Mouse (Mus musculus) gastrocnemius, postnatal 36 days (tissue): ENCODE measurements around the gene Sgk1. TPM values are rescaled to one million over a fixed set of nuclear protein-coding genes. Genes with fewer than 3 reads are reported as not detected.
A peak's percentile ranks its signal among the peaks of the same experiment; 100 is the strongest.

ENCODE experiments used
- DNase-seq, 2 experiments: peaks; one replicate each; pipeline ENCODE4 v3.0.0; 2022
- intact Hi-C: fragments of 180-260 bp; cut with DNase I; formaldehyde crosslinking; loops from one replicate; pipeline ENCODE4 v1.15.1; 2025
- long read RNA-seq, 2 experiments: library from polyadenylated mRNA; stranded (forward); transcript quantifications; one replicate each; pipeline ENCODE4 v2.0.0; 2021
- total RNA-seq, 2 experiments: library from RNA; stranded (reverse); gene quantifications; 2 replicates each; pipeline ENCODE4 v1.2.3; 2021

Gene Sgk1
- total RNA-seq: 100 to 1,000 TPM; 192 to 226 TPM
- long read RNA-seq, experiment 1, transcript Sgk1-201 (12 exons, 2,456 nt): major isoform, 39 of 62 reads
- long read RNA-seq, experiment 1, partial matches to known transcripts: 15 of 62 reads
- long read RNA-seq, experiment 1, other reads (novel, unspliced or antisense): 3 of 62 reads
- long read RNA-seq, experiment 2, transcript Sgk1-201 (12 exons, 2,456 nt): major isoform, 51 of 72 reads
- long read RNA-seq, experiment 2, partial matches to known transcripts: 14 of 72 reads
- long read RNA-seq, experiment 2, other reads (novel, unspliced or antisense): 2 of 72 reads

DNA sequence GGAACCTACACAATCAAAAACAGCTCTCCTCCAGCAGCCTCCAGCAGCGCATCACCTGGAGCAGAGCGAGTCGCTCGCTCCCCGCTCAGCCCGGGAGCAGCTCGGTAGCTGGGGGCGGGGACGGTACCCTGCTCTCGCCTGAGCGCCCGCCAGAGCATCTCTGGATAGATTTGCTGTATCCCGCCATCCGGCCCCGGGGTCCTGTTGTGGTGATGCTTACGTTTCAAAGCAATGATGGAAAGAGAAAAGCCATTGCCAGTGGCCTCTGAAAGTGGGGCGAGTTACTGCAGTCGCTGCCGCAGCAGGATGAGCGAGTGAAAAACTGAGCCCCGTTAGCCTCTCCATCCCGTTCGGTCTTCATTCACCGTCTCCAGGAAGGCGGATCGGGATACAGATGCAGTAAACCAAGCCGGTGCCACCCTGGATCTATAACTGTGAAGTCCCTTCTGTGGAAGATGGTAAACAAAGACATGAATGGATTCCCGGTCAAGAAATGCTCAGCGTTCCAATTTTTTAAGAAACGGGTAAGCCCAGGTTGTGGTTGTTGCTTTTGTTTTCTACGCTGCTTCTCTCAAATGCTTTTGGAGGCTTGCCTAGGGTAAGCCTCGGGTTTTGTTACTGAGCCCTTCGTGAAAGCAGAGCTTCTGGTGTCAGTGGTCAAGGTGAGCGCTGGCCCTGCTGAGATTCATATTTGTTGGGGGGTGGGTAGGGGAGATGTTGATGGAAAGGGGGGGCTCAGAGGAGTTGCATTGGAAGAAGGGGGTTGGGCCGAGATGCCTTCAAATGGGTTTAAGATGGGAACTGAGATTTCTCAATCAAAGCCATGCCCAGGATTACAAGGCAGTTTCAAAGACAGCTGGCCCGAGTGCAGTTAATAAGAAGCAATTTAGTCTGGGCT, at the start of gene Sgk1:
Gene Sgk1 (plus strand): TSS at position 1 of the 898 bp plus-strand sequence.
- DNase-seq: peak in 1 of 2 experiments; percentile 18
- intact Hi-C loops: no loop called here

DNA sequence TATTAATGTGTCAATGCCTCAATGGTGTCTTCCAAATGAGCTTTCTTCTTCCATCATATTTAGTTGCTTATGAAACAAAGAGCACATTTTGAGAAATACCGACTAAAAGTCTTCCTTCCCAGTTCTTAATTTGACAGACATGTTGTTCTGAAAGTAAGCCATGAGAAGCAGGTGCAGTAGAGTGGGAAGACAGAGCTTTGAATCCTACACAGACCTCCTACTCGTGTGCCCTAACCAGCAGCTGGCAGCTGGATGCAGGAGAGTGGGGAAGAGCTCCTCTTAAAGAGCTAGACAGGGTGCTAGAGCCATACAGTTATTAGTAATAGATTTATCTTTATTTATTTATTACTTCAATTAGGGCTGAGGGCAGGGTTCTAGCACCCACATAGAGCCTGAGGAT, 49.7 kb upstream of the Sgk1 start:
- intact Hi-C loops: no loop called here
- no peak for DNase-seq

GRCm38 (mm10) chr10:21833757-21834156, 48.2 kb upstream of the Sgk1 start:
- intact Hi-C loops: no loop called here
- no peak for DNase-seq

GRCm38 (mm10) chr10:21835077-21835476, 46.9 kb upstream of the Sgk1 start:
- intact Hi-C loops: no loop called here
- DNase-seq: no peak

GRCm38 (mm10) chr10:21839248-21840155, 42.5 kb upstream of the Sgk1 start:
- intact Hi-C loops: no loop called here
- DNase-seq: no peak

DNA sequence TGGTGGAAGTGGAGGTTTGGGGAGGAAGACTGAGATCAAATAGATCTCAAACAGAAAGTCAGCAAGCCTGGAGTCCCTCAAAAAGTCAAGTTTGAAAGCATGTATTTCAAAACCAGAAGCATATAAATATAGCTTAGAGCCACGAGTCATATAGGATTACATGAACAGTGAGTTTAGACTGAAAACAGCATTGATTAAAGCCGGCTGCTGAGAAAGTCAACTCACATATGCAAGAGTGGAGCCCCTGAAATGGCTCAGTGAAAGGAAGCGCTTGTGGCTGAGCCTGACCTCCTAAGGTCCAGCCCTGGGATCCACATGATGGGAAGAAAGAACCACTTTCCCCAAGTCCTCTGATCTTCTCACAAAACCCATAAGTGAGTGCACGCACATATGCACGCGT, 38.7 kb upstream of the Sgk1 start:
- intact Hi-C loops: no loop called here

GRCm38 (mm10) chr10:21843861-21844260, 38.1 kb upstream of the Sgk1 start:
- intact Hi-C loops: no loop called here
- DNase-seq: no peak

More for the DNA sequence above, 38.7 kb upstream of the Sgk1 start:
- DNase-seq: no peak

DNA sequence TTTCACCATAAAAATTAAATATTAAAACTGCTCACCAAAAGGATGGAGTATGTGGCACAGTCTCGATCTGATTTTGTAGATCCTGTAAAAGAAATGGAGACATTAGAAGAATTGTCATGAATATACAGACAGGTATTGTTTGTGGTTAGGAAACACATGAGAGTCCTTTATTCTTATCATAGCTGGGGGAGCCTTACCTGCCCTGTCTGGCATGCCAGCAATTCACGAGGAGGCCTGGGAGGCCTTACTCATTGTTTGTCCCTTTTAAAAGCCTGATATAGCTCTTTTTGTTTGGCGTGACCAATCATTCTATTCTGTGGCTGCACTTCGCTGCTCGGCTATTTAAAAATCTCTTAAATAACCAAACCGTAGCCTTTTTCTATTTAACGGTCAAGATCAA, 37.6 kb upstream of the Sgk1 start:
- intact Hi-C loops: no loop called here

GRCm38 (mm10) chr10:21845601-21846282, 36.2 kb upstream of the Sgk1 start:
- intact Hi-C loops: loop anchor here (5.0 kb wide), 1 partner anchor 103 kb away; no protein-coding TSS in a partner anchor
- DNase-seq: no peak

More for the DNA sequence above, 37.6 kb upstream of the Sgk1 start:
- no peak for DNase-seq

DNA sequence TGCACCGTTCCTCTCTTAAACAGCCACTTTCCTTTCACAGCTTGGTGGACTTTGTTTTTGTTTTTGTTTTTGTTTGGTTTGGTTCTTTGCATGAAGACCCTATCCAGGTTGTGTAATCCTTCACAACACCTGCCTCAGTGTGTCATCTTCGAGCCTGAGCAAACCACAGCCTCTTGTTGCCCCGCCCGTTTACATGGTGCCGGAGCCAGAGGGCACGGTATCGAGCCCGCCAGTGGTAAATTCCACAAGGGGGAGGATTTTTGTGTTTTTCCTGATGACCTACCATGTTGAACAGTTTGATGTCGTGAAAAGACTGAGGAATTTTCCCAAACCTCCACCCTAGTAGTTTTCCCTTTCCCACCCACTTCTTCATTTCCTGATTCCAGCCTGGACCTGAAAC, 35.6 kb upstream of the Sgk1 start:
- intact Hi-C loops: loop anchor here (5.0 kb wide), 1 partner anchor 104 kb away; no protein-coding TSS in a partner anchor

DNA sequence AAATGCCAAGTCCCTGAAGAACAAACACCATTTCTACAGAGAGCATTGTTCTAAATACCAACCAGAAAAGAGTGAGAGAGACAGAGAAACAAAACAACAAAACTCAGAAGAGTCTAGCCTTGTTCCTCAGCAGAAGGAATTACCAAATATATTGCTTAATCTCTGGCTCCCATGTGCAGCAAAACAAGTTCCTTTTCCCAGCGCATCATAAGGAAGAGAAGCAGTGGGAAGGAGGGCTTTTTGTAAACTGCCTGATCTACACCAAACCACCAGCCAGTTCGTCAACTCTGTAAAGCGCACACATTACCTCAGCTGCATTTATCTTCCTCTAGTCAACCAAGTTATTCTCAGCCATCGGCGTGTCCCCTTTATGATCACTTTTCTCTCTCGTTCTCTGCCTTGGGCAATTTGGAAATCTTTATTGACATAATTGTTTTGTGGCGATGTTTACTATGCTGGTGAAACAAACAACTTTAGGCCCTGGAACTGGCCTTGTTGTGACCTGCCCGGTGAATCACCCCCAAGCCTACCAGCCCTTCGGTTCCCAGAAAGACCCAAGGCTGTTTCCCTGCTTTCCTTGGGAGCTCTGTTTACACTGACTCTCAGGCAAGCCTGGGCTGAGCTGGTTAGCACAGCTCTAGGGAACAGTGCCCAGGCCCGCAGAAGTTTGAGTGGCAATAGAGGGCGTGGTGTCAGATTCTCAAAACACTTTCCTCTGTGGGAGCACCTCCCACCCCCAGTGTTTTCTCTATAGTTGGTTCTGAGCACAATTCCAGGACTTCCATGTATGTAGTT, 34.8 kb upstream of the Sgk1 start:
- intact Hi-C loops: loop anchor here (5.0 kb wide), 1 partner anchor 105 kb away; no protein-coding TSS in a partner anchor

More for the DNA sequence above, 35.6 kb upstream of the Sgk1 start:
- DNase-seq: no peak

DNA sequence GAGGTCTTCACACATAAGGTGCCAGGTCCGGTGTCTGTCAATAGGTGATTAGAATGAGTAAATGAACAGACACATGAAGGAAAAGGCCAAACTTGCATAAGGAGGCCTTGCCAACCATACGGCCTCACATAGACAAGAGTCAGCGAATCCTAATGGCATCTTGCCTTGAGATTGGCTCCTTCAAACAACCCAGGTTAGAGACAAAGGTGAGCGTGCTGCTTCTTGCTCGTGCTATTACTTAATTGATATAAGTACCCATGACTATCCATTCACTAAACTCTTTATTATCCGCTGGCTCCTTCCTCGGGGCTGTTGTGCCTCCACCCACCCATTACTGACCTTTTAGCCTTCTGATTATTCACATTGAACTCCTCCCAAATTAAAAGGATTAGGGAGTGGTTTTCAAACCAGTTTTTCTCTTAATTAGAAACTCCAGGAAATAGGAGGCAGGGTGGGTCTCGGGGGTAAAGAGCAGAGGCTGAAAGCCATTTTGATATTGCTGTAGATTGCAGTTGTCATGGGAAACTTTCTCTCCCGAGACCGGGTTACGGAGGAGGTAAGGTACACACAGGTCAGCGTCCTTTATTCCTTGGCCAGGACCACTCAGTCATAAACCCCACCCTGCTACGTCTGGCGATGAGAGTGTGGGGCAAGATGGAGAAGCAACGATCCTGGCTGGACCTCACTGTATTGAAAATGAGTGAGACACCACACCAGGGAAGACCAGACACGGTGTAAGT, 33.9 kb upstream of the Sgk1 start:
- intact Hi-C loops: loop anchor here (5.0 kb wide), 1 partner anchor 106 kb away; no protein-coding TSS in a partner anchor
- no peak for DNase-seq

More for the DNA sequence above, 34.8 kb upstream of the Sgk1 start:
- DNase-seq: no peak

DNA sequence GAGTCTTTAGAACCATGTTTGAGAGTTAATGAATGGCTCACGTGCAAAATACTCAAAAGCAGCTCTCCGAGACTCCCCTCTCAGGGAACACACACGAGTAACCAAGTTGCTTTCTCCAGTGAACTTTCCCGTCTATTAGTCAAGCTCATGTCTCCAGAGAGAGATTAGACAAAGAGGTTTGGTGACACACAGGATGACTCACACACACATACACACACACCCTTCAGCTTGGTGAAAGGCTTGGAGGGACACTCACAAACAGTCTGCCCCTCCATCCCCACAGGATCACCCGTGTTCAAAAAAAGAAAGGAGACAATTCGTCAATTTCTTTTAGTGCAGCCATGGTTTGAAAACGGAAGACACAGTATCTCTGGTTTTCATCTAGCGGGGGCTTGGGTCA, 32.7 kb upstream of the Sgk1 start:
- intact Hi-C loops: loop anchor here (5.0 kb wide), 1 partner anchor 107 kb away; no protein-coding TSS in a partner anchor

DNA sequence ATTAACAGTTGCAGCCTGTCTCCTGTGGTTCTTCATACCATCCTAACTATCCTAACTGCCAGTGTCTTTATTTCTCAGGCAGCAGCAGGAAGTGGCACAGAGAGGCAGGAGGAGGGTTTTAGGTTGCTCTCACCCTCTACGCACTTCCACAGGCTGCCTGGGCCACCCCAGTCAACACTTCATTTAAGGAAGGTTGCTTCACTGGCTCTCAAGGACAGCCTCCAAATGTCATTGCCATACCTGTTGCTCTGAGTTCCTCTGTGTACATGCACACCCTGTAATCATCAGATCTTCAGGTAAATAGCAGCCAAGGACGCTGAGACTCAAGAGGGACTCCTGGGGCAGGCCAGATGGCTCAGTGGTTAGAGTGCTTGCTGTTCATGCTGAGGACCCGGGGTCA, 31.7 kb upstream of the Sgk1 start:
- intact Hi-C loops: loop anchor here (10.0 kb wide), 1 partner anchor 246 kb away; no protein-coding TSS in a partner anchor

More for the DNA sequence above, 32.7 kb upstream of the Sgk1 start:
- DNase-seq: no peak

DNA sequence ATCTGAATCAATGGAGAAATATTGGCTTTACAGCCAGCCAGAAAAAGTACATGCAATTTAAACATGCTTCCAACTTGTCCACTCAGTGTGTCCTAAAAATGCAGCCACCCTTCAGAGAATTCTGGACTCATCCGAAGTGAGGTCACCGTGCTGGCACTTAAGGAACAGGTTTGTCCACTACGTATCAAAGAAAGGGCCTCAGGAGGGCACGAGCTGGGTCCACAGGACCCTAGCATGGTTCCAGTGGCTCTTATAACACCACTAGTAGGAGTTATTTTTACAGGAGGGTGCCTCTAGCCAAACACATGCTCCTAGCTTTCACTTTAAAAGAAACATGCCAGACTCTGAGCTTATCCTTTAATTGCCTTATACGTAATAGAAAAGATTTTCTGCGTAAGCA, 28.9 kb upstream of the Sgk1 start:
- intact Hi-C loops: loop anchor here (10.0 kb wide), 1 partner anchor 248 kb away; no protein-coding TSS in a partner anchor
- DNase-seq: no peak

More for the DNA sequence above, 31.7 kb upstream of the Sgk1 start:
- DNase-seq: no peak

DNA sequence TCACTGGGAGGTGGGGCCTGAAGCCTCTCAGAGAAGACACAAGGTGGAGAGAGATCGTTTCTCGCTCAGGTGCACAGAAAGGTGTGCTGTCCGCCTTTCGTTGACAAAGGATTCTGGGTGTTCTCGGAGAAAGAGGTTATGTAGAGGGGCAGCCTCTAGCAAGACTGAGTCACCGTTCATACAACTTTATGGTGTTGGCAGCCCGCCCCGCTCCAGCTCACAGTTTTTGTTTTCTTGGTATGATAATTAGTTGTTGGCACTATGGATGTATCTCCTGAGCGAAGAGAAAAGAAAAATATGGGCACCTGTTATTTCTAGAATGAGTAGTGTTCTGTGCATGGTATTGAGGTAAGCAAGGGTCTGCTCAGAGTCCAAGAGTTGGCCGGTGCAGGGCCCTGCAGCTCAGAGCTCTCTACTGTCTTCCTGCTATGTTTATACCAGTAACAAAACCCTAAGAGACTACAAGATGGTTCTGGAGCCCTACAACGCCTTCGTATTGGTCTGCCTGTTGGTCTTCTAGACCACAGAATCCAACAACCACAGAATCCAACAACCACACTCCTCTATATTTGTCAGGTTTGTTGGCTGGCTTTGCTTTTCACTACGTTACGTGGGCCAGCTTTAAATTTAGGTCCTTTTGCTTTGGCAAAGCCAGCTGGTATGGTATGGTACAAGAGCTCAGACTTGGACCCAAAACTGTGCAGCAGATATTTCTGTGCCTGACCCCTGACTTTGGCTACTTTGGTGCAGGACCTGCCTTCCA, 28.2 kb upstream of the Sgk1 start:
- intact Hi-C loops: loop anchor here (10.0 kb wide), 1 partner anchor 249 kb away; no protein-coding TSS in a partner anchor
- no peak for DNase-seq

DNA sequence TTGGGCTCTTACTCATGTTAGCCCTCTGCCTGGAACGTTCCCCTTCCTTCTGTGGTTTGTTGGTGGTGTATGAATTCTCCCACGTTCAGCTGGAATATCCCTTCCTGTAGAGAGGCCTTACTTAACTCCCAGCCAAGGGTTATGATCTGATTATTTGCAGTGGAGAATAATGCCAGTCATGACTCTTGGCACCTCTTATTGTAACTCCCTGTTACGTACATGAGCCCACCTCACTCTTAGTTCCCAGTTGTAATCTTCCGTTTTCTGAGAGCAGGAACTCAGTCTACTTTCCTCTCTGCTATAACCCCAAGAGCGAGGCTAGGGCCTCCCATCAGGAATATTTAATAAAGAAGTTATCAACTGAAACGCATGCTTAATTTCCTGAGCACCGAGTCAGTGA, 26.6 kb upstream of the Sgk1 start:
- intact Hi-C loops: loop anchor here (5.0 to 10.0 kb wide), 2 partner anchors 137 to 251 kb away; no protein-coding TSS in a partner anchor

More for the DNA sequence above, 26.6 kb upstream of the Sgk1 start:
- DNase-seq: no peak
